Mouse (Mus musculus): ENCODE measurements around the gene Ctnnbip1.
"Not testable (repeated sequence)": the region's sequence is repeated elsewhere in the genome, so short reads cannot be mapped to it uniquely, and the experiment has no call there.

The Ctnnbip1 gene

DNA sequence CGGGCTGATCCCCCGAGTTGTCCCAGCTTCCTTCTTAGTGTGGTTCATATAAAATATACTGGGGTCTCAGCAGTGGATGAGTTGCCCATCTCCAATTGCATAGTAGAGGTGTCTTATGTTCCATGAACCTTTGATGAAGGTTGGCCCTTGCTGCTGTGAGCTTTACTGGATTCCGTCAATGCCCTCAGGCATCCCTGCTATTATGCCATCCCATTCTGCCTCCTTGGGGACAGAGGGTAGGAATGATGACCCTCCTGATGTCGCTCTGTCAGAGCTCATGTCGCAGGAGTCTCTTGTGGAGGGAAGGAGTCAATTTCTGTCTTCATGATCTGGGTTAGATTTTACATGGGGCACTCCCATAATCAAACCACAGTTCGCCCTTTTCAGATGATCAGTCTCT is 95.5 kb downstream of the Ctnnbip1 start:
- in situ Hi-C loops (cut with MboI, MseI): not testable (repeated sequence)

DNA sequence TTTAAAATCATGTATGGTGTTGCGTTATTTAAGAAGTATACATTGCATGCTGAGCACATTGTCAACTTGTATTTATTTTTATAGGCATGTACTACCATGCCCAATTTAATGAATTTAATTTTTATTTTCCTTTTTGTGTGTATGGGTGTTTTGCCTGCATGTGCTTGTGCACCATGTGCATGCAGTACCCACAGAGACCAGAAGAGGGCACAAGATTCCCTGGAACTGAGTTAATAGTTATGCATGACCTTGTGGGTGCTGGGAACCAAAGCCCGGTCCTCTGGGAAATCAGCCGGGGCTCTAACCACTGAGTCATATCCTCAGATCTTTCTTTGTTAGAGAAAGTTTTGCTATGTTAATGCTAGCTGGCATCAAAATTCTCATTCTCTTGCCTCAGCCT is 96.8 kb downstream of the Ctnnbip1 start:
- in situ Hi-C loops (cut with MboI, MseI): no loop called here

All from T-helper 1 cell (primary cell).